Mouse (Mus musculus): ENCODE results near the gene Olfr46.
"Not testable (repeated sequence)": the region's sequence is repeated elsewhere in the genome, so short reads cannot be mapped to it uniquely, and the experiment has no call there.

DNA sequence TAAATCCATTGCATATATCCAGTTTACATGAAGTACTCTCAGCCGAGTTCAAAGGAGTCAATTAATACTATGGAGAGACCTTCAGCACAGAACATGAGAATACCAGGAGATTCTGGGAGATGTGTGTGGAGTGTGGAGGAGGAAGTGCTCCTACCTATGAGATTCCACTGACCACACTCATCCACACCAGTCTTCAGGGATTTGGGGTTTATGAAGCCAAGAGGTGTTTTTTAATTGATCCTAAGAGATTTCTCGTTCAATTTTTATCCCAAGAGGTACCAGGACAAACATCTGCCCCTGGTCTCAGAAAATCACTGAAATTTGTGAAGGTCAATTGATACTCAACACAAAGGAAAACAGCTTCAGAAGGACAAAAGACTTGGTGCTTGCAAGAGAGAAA lies at the start of gene Olfr46:
- not testable (repeated sequence) for TF ChIP-seq PAX5 (IDR thresholded peaks at IDR 0.05; ENCODE audit: low read length); CTCF (conservative IDR thresholded peaks at IDR 0.05 in 1 of 2, IDR thresholded peaks at IDR 0.05 in 1 of 2; ENCODE audit: low read depth in 2 of 2, low read length in 2 of 2); EP300 (IDR thresholded peaks at IDR 0.05; ENCODE audit: low read length); HCFC1 (IDR thresholded peaks at IDR 0.05; ENCODE audit: low read depth, low read length); MAZ (IDR thresholded peaks at IDR 0.05; ENCODE audit: low read depth, low read length); SMC3 (IDR thresholded peaks at IDR 0.05; ENCODE audit: low read depth, low read length)

Measured in CH12.LX (cell line).